Mouse (Mus musculus) skeletal muscle tissue, adult 2 months (tissue): ENCODE results near the gene Tbc1d13.
"Not testable (repeated sequence)": the region's sequence is repeated elsewhere in the genome, so short reads cannot be mapped to it uniquely, and the experiment has no call there.

Experiments
- DNase-seq: peaks from one replicate; pipeline ENCODE4 v3.0.0-alpha.2; 2012; ENCODE audit warnings: low read depth, low spot score

The Tbc1d13 gene

GRCm38 (mm10) chr2:30177700-30178675, 44.4 kb downstream of the Tbc1d13 start, which contains the start of gene Spout1:
Spout1 (minus strand) TSS chr2:30178459.
- DNase-seq, result peak; percentile 91

GRCm38 (mm10) chr2:30178711-30179110, 45.2 kb downstream of the Tbc1d13 start:
- DNase-seq, result not testable (repeated sequence)

- no peak for DNase-seq
Observed at GRCm38 (mm10) chr2:30182424-30182823, 48.9 kb downstream of the Tbc1d13 start.

GRCm38 (mm10) chr2:30183721-30184120, 50.2 kb downstream of the Tbc1d13 start:
- DNase-seq, result no peak

- no peak for DNase-seq
Observed at GRCm38 (mm10) chr2:30185276-30185675, 51.7 kb downstream of the Tbc1d13 start.

- DNase-seq, result no peak
Observed at GRCm38 (mm10) chr2:30185681-30186080, 52.1 kb downstream of the Tbc1d13 start.

GRCm38 (mm10) chr2:30191790-30192580, 58.4 kb downstream of the Tbc1d13 start:
- DNase-seq, result no peak

- DNase-seq, result no peak
Observed at GRCm38 (mm10) chr2:30194656-30195055, 61.1 kb downstream of the Tbc1d13 start.

GRCm38 (mm10) chr2:30198021-30198420, 64.5 kb downstream of the Tbc1d13 start:
- no peak for DNase-seq

GRCm38 (mm10) chr2:30199984-30200383, 66.4 kb downstream of the Tbc1d13 start:
- no peak for DNase-seq

GRCm38 (mm10) chr2:30200388-30200925, 66.9 kb downstream of the Tbc1d13 start:
- DNase-seq, result no peak
